Mouse (Mus musculus) ES-E14 (cell line): ENCODE data around the gene Pycr2.
A peak's percentile ranks its signal among the peaks of the same experiment; 100 is the strongest.

Source experiments
- HCFC1 ChIP-seq: IDR thresholded peaks from 2 replicates; pipeline ENCODE4 v1.6.1; 2012; ENCODE audit warnings: low read length, inconsistent platforms, borderline replicate concordance; ENCODE audit not compliant: insufficient read depth
- MAFK ChIP-seq: IDR thresholded peaks from 2 replicates; pipeline ENCODE4 v1.6.1; 2014; ENCODE audit warnings: mild to moderate bottlenecking, low read depth, low read length, inconsistent platforms; ENCODE audit not compliant: insufficient read depth

GRCm38 (mm10) chr1:180888556-180889042, 15.5 kb upstream of the Pycr2 start:
- 0 out of 2 replicates have a peak, but pooled peaks have one; percentile 19 for TF ChIP-seq MAFK
- TF ChIP-seq HCFC1, result peak; percentile 69
